Mouse (Mus musculus): Measurements from ENCODE around the gene Pmm1. TPM values are rescaled to one million over a fixed set of nuclear protein-coding genes. Genes with fewer than 3 reads are reported as not detected.

The Pmm1 gene
- polyA plus RNA-seq, 1 experiment from 2014 or later: 84.5 TPM

Other genes with a start within 250 kb of the Pmm1 start
- gene Zc3h7b, start 215.9 kb downstream of the Pmm1 start, polyA plus RNA-seq (2015; fragmentation: Nextera tagmentation; extraction: Ambion mirVana): 50.2 and 50.7 TPM in 2 replicates
- gene Rangap1, start 215.4 kb downstream of the Pmm1 start, polyA plus RNA-seq (2015; fragmentation: Nextera tagmentation; extraction: Ambion mirVana): 130 and 131 TPM in 2 replicates
- gene Tef, start 158.5 kb downstream of the Pmm1 start, polyA plus RNA-seq (2015; fragmentation: Nextera tagmentation; extraction: Ambion mirVana): 31.9 and 32.6 TPM in 2 replicates
- gene Tob2, start 102.1 kb downstream of the Pmm1 start, polyA plus RNA-seq (2015; fragmentation: Nextera tagmentation; extraction: Ambion mirVana): 20.2 and 21.1 TPM in 2 replicates
- gene Phf5a, start 89.0 kb downstream of the Pmm1 start, polyA plus RNA-seq (2015; fragmentation: Nextera tagmentation; extraction: Ambion mirVana): 124 and 128 TPM in 2 replicates
- gene Aco2, start 88.6 kb downstream of the Pmm1 start, polyA plus RNA-seq (2015; fragmentation: Nextera tagmentation; extraction: Ambion mirVana): 243 and 244 TPM in 2 replicates
- 89.8 and 91.2 TPM in 2 replicates for gene Polr3h, start 34.7 kb downstream of the Pmm1 start, polyA plus RNA-seq (2015; fragmentation: Nextera tagmentation; extraction: Ambion mirVana)
- gene Csdc2, start 24.2 kb downstream of the Pmm1 start, polyA plus RNA-seq (2015; fragmentation: Nextera tagmentation; extraction: Ambion mirVana): 130 and 133 TPM in 2 replicates
- gene 1700029P11Rik, start 19.6 kb upstream of the Pmm1 start, polyA plus RNA-seq (2015; fragmentation: Nextera tagmentation; extraction: Ambion mirVana): not detected in 2 replicates
- gene Xrcc6, start 26.9 kb upstream of the Pmm1 start, polyA plus RNA-seq (2015; fragmentation: Nextera tagmentation; extraction: Ambion mirVana): 58.9 and 59.5 TPM in 2 replicates
- 42.3 and 44.7 TPM in 2 replicates for gene Desi1, start 72.9 kb upstream of the Pmm1 start, polyA plus RNA-seq (2015; fragmentation: Nextera tagmentation; extraction: Ambion mirVana)
- 258 and 264 TPM in 2 replicates for gene Snu13, start 86.7 kb upstream of the Pmm1 start, polyA plus RNA-seq (2015; fragmentation: Nextera tagmentation; extraction: Ambion mirVana)
- gene 4930407I10Rik, start 98.2 kb upstream of the Pmm1 start, polyA plus RNA-seq (2015; fragmentation: Nextera tagmentation; extraction: Ambion mirVana): not detected in 2 replicates
- not detected in 2 replicates for gene Mei1, start 109.1 kb upstream of the Pmm1 start, polyA plus RNA-seq (2015; fragmentation: Nextera tagmentation; extraction: Ambion mirVana)
- gene Ccdc134, start 167.0 kb upstream of the Pmm1 start, polyA plus RNA-seq (2015; fragmentation: Nextera tagmentation; extraction: Ambion mirVana): 17.7 and 18.4 TPM in 2 replicates
- gene Srebf2, start 186.3 kb upstream of the Pmm1 start, polyA plus RNA-seq (2015; fragmentation: Nextera tagmentation; extraction: Ambion mirVana): 223 and 225 TPM in 2 replicates